Mouse (Mus musculus): ENCODE results near the gene Ticrr. TPM values are rescaled to one million over a fixed set of nuclear protein-coding genes. Genes with fewer than 3 reads are reported as not detected.
A peak's percentile ranks its signal among the peaks of the same experiment; 100 is the strongest.

Ticrr gene
- total and polyA plus RNA-seq, 3 experiments, result 10.6 to 55.6 (median 23.8) TPM

GRCm38 (mm10) chr7:79728219-79728618 lies 68.2 kb downstream of the Ticrr start:
- peak overlapping the region; percentile 28; the same call in 1 of the 2 replicates for H3K9ac ChIP-seq (ENCODE audit: control insufficient read depth, low read depth, low read length, poor library complexity, severe bottlenecking)
- H3K9me3 ChIP-seq (replicated peaks; ENCODE audit: insufficient read depth, low read length), result no peaks in the 10 kb centered on the region
- H3K4me1 ChIP-seq (ENCODE audit: control insufficient read depth in 1 of 2, insufficient read depth in 2 of 2, low read length in 2 of 2), result peaks cover 0 to 12% of the 10 kb centered on the region in 2 experiments; a peak in 2 of 4 replicates
- no peaks in the 10 kb centered on the region for H3K79me2 ChIP-seq (ENCODE audit: control insufficient read depth, insufficient read depth, low read length, poor library complexity)
- no peaks in the 10 kb centered on the region for H3K36me3 ChIP-seq (ENCODE audit: control insufficient read depth in 1 of 2, insufficient read depth in 2 of 2, low read length in 2 of 2)
- H3K27me3 ChIP-seq (ENCODE audit: control insufficient read depth in 1 of 2, insufficient read depth in 2 of 2, low read length in 2 of 2), result no peaks in the 10 kb centered on the region
- peak overlapping the region in 1 of 2 experiments; percentile 9; a peak in 2 of 4 replicates for H3K4me3 ChIP-seq (ENCODE audit: control insufficient read depth in 1 of 2, insufficient read depth in 1 of 2, low read depth in 2 of 2, low read length in 2 of 2)
- no peak overlapping the region for H3K27ac ChIP-seq (ENCODE audit: control insufficient read depth, low read depth, low read length)
- peak; percentile 91 for DNase-seq (ENCODE audit: low read depth, low spot score)
- peak; percentile 70 for TF ChIP-seq GATA1 (IDR thresholded peaks at IDR 0.05; ENCODE audit: low read depth, low read length)
- TF ChIP-seq CTCF (IDR thresholded peaks at IDR 0.05 in 2 of 3, conservative IDR thresholded peaks at IDR 0.05 in 1 of 3; ENCODE audit: control insufficient read depth in 1 of 3, insufficient read depth in 1 of 3, low read depth in 2 of 3, low read length in 3 of 3, poor library complexity in 1 of 3, severe bottlenecking in 1 of 3), result peak; percentile 86 to 99 (median 97)
- TF ChIP-seq SMC3 (IDR thresholded peaks at IDR 0.05; ENCODE audit: low read depth, low read length), result peak; percentile 69
- TF ChIP-seq MYC (IDR thresholded peaks at IDR 0.05; ENCODE audit: low read depth, low read length), result no peak
- peak; percentile 75 for TF ChIP-seq RAD21 (IDR thresholded peaks at IDR 0.05; ENCODE audit: low read depth, low read length)
- peak; percentile 21; the same call in 1 of the 2 replicates for TF ChIP-seq ZC3H11A (IDR thresholded peaks at IDR 0.05; ENCODE audit: low read depth, low read length)

- no peaks in the 10 kb centered on the region for H3K9me3 ChIP-seq (replicated peaks; ENCODE audit: insufficient read depth, low read length)
- TF ChIP-seq CTCF (IDR thresholded peaks at IDR 0.05 in 2 of 3, conservative IDR thresholded peaks at IDR 0.05 in 1 of 3; ENCODE audit: control insufficient read depth in 1 of 3, insufficient read depth in 1 of 3, low read depth in 2 of 3, low read length in 3 of 3, poor library complexity in 1 of 3, severe bottlenecking in 1 of 3), result peak; percentile 90 to 97 (median 94)
- no peak for TF ChIP-seq NRF1 (IDR thresholded peaks at IDR 0.05; ENCODE audit: insufficient read depth, low read depth, low read length, poor library complexity, severe bottlenecking)
- 0 out of 2 replicates have a peak, but pooled peaks have one; percentile 26 for TF ChIP-seq ZC3H11A (IDR thresholded peaks at IDR 0.05; ENCODE audit: low read depth, low read length)
- peak; percentile 81 for TF ChIP-seq RAD21 (IDR thresholded peaks at IDR 0.05; ENCODE audit: low read depth, low read length)
- TF ChIP-seq SMC3 (IDR thresholded peaks at IDR 0.05; ENCODE audit: low read depth, low read length), result peak; percentile 60
- no peak for TF ChIP-seq ZNF384 (IDR thresholded peaks at IDR 0.05; ENCODE audit: low read depth, low read length)
- TF ChIP-seq RCOR1 (IDR thresholded peaks at IDR 0.05; ENCODE audit: low read depth, low read length), result no peak
- TF ChIP-seq ELF1 (IDR thresholded peaks at IDR 0.05; ENCODE audit: low read depth, low read length), result no peak
- no peak for TF ChIP-seq MAX (IDR thresholded peaks at IDR 0.05; ENCODE audit: low read length)
- no peak for TF ChIP-seq MEF2A (IDR thresholded peaks at IDR 0.05; ENCODE audit: extremely low read depth, insufficient replicate concordance, low read depth, low read length, poor library complexity, severe bottlenecking)
- TF ChIP-seq TBP (IDR thresholded peaks at IDR 0.05; ENCODE audit: low read depth, low read length), result 0 out of 2 replicates have a peak, but pooled peaks have one; percentile 8
- TF ChIP-seq CHD1 (IDR thresholded peaks at IDR 0.05; ENCODE audit: low read depth, low read length), result no peak
- no peak for TF ChIP-seq UBTF (IDR thresholded peaks at IDR 0.05; ENCODE audit: borderline replicate concordance, insufficient read depth, low read depth, low read length)
- TF ChIP-seq MXI1 (IDR thresholded peaks at IDR 0.05; ENCODE audit: low read depth, low read length), result no peak
- no peak for TF ChIP-seq EP300 (IDR thresholded peaks at IDR 0.05; ENCODE audit: low read depth in 1 of 2, low read length in 2 of 2)
- no peak for TF ChIP-seq NELFE (IDR thresholded peaks at IDR 0.05; ENCODE audit: low read depth, low read length)
- TF ChIP-seq MYB (IDR thresholded peaks at IDR 0.05; ENCODE audit: low read depth, low read length), result no peak
- H3K4me1 ChIP-seq (ENCODE audit: control insufficient read depth in 1 of 2, insufficient read depth in 2 of 2, low read length in 2 of 2), result peaks cover 0 to 12% of the 10 kb centered on the region in 2 experiments; a peak in 2 of 4 replicates
- 0 out of 2 replicates have a peak overlapping the region, but pooled peaks have one; percentile 15 for H3K9ac ChIP-seq (ENCODE audit: control insufficient read depth, low read depth, low read length, poor library complexity, severe bottlenecking)
- H3K27me3 ChIP-seq (ENCODE audit: control insufficient read depth in 1 of 2, insufficient read depth in 2 of 2, low read length in 2 of 2), result no peaks in the 10 kb centered on the region
- no peaks in the 10 kb centered on the region for H3K36me3 ChIP-seq (ENCODE audit: control insufficient read depth in 1 of 2, insufficient read depth in 2 of 2, low read length in 2 of 2)
- H3K27ac ChIP-seq (ENCODE audit: control insufficient read depth, low read depth, low read length), result no peak overlapping the region
- DNase-seq (ENCODE audit: low read depth, low spot score), result peak; percentile 81
- no peak overlapping the region; a peak in 1 of 4 replicates for H3K4me3 ChIP-seq (ENCODE audit: control insufficient read depth in 1 of 2, insufficient read depth in 1 of 2, low read depth in 2 of 2, low read length in 2 of 2)
- no peaks in the 10 kb centered on the region for H3K79me2 ChIP-seq (ENCODE audit: control insufficient read depth, insufficient read depth, low read length, poor library complexity)
Measured at GRCm38 (mm10) chr7:79729169-79729568, 69.2 kb downstream of the Ticrr start.
